Mouse (Mus musculus): ENCODE data around the gene Cdkn1a. TPM values are rescaled to one million over a fixed set of nuclear protein-coding genes. Genes with fewer than 3 reads are reported as not detected.

The Cdkn1a gene
- polyA plus RNA-seq, 1 experiment from 2014 or later: 28.3 TPM

DNA sequence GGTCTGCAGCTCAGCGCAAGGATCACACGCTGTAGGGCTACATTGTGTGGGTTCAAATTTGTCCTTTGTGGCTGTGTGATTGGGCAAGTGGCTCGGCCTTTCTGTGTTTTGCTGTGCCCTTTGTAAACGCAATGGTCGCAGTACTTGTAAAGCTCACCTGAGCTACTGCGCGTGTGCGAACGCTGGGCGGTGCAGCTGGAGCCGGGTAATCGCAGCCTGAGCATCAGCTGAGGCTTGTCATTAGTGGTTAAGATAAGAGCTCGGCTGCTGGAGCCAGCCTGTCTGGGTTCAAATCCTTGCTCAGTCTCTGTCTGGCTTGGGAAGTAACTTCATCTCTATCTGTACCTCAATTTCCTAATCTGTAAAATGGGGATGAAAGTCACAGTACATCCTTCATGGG is 16.7 kb upstream of the Cdkn1a start:
- no peaks in the 10 kb centered on the region for H3K9me3 ChIP-seq
- H3K27ac ChIP-seq: no peak overlapping the region
- H3K9ac ChIP-seq: no peak overlapping the region
- 63% methylated on average over 13 of the region's 13 CpGs for WGBS
- peaks cover 31% of the 10 kb centered on the region for H3K4me1 ChIP-seq
- no peak for ATAC-seq (ENCODE audit: borderline replicate concordance, extremely low read depth, low FRiP score, low TSS enrichment)
- H3K36me3 ChIP-seq: no peaks in the 10 kb centered on the region
- H3K4me3 ChIP-seq: no peak overlapping the region
- H3K4me2 ChIP-seq: no peak overlapping the region
- no peaks in the 10 kb centered on the region for H3K27me3 ChIP-seq

DNA sequence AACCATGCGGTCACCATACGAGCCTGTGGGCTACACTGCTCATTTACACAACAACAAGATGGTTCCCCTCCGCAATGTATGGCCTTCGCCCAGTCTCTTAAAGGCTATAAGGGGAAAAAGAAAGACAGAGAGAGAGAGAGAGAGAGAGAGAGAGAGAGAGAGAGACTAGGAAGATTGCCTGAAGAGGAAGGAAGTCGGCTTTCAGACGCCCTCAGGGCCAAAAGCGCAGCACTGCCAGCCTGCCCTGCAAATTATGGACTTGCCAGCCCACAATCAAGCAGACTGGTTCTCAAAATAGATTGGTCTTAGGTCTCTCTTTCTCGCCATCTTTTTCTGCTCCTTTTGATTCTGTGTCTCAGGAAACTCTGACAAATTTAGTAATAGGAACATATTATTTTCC is 14.5 kb upstream of the Cdkn1a start:
- peaks cover 27% of the 10 kb centered on the region for H3K4me1 ChIP-seq
- H3K4me3 ChIP-seq: no peak overlapping the region
- H3K4me2 ChIP-seq: no peak overlapping the region
- no peaks in the 10 kb centered on the region for H3K36me3 ChIP-seq
- ATAC-seq (ENCODE audit: borderline replicate concordance, extremely low read depth, low FRiP score, low TSS enrichment): no peak
- WGBS: 85% methylated on average over 8 of the region's 8 CpGs
- H3K27me3 ChIP-seq: peaks cover 13% of the 10 kb centered on the region
- no peaks in the 10 kb centered on the region for H3K9me3 ChIP-seq
- no peak overlapping the region for H3K27ac ChIP-seq
- no peak overlapping the region for H3K9ac ChIP-seq

DNA sequence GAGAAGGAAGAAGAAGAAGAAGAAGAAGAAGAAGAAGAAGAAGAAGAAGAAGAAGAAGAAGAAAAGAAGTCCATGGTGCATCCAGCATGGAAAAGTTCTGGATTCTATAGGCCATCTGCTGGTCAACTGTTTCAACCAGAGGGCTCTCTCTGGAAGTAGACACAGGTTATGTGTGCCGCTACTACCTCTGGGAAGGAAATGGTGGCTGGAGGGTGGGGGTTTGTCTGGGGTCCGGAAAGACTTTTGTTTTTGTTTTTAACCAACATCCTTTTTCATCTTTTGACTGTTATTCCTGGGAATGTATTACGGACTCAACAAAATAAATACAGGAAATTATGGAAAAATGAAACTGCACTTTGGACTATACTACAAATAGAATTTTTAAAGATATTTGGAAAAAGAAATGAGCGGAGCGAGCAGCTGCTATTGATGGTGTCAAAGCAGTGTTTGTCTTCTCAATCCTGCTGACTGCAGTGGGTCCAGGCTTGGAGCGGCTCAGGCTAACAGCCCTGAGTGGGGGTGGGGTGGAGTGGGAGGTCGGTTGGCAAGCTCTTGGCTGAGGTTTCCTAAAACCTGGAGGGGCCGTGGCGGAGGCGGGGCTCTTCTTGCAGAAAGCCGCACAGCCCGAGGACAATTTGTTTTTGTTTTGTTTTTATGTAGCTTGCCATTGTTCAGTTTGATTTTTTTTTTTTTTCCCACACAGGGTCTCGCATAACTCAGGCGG is 12.8 kb upstream of the Cdkn1a start:
- Histone ChIP-seq H3K27me3 (peaks cover 25% of the 10 kb centered on the region), H3K36me3 (no peaks in the 10 kb centered on the region), H3K27ac (no peak overlapping the region), H3K9ac (no peak overlapping the region; the same call in 1 of the 2 replicates), H3K9me3 (no peaks in the 10 kb centered on the region), H3K4me3 (peak overlapping the region; percentile 34), H3K4me1 (peaks cover 30% of the 10 kb centered on the region), H3K4me2 (peak overlapping the region; percentile 57)
- 9% methylated on average over 14 of the region's 14 CpGs for WGBS
- ATAC-seq (ENCODE audit: borderline replicate concordance, extremely low read depth, low FRiP score, low TSS enrichment): no peak; the same call in 1 of the 2 replicates

DNA sequence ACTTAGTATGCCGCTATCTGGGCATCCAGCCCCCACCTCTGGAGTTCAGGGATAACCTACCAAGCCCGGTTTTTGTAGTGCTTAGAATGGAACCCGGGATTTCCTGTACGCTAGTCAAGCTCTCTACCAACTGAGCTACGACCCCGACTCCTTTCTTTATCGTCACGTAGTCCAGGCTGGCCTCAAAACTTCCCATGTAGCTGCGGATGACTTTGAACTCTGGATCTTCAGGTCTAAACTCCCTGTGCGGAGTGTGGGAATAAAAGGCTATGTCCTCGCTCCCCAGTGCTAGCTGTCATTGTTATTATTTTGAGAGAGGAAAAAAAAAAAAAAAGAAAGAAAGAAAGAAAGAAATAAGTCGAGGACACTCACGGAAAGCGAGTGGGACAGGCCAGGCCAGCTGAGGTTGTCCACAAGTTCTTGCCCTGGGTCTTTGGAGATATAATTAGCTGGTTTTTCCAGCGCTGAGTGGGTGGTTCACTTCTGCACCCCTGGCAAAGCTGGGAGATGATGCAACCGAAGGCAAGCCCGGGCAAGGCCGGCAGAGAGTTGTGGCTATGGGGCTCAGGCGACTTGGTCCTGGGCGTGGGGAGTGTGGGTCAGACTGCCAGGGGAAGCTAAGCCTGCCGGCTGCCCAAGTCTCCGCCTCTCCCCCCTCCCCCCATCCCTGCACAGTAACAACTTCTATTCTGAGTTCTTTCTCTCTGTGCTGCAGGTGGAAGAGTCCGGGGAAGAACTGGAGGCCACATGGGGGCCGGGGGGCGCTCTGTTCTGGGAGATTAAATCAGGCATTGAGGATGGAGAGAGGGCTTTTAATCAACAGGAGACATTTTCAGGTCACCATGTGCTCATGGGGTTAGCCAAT is 12.0 kb upstream of the Cdkn1a start:
- Histone ChIP-seq H3K27ac (no peak overlapping the region), H3K27me3 (peaks cover 25% of the 10 kb centered on the region), H3K4me2 (peak overlapping the region; percentile 57), H3K4me1 (peaks cover 27% of the 10 kb centered on the region), H3K9ac (no peak overlapping the region; the same call in 1 of the 2 replicates), H3K4me3 (peak overlapping the region; percentile 34), H3K9me3 (no peaks in the 10 kb centered on the region), H3K36me3 (no peaks in the 10 kb centered on the region)
- ATAC-seq (ENCODE audit: borderline replicate concordance, extremely low read depth, low FRiP score, low TSS enrichment): peak; percentile 55; the same call in 1 of the 2 replicates
- 8% methylated on average over 25 of the region's 25 CpGs for WGBS

DNA sequence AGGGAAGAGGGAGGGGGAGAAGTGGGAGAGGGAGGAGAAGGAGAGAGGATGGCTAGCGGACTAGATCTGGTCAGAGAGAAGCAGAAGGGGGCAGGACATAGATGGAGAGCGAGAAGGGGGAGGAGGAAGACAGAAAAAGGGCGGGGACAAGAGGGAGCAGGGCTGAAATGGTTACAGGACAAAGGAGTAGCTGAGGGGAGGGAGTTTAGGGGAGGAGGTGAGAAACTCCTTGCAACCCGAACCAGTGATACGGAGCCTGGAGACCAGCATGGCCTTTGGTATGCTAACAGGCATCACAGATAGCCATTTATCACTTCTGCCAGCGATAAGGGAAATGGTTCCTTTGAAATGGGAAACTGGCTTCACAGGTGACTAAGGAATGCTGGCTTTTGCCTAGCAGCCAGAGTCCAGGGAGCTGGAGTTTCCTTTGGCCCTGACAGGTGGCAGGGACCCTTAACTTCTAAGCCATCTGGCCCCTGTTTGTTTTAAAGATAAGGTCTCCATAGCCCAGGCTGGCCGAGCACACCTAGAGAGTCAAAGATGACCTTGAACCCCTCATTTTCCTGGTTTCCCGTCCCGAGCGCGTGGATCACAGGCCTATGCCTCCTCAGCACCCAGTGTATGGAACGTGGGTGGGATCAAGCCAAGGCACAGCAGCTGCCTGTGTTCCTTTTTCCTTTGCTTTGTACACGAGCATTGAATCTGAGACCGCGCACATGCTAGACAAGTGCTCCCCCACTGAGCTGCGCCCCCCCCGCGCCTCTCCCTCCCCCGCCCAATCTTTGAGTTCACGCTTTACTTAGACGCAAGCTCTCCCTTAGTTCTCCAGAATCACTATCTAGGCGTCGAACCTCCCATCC is 9.8 kb upstream of the Cdkn1a start:
- no peaks in the 10 kb centered on the region for H3K36me3 ChIP-seq
- peaks cover 27% of the 10 kb centered on the region for H3K4me1 ChIP-seq
- no peaks in the 10 kb centered on the region for H3K9me3 ChIP-seq
- H3K27me3 ChIP-seq: peaks cover 25% of the 10 kb centered on the region
- WGBS: 6% methylated on average over 23 of the region's 23 CpGs
- 0 out of 2 replicates have a peak overlapping the region, but pooled peaks have one; percentile 2 for H3K4me3 ChIP-seq
- ATAC-seq (ENCODE audit: borderline replicate concordance, extremely low read depth, low FRiP score, low TSS enrichment): 0 out of 2 replicates have a peak, but pooled peaks have one; percentile 39
- H3K27ac ChIP-seq: no peak overlapping the region
- peak overlapping the region; percentile 32 for H3K4me2 ChIP-seq
- no peak overlapping the region for H3K9ac ChIP-seq

DNA sequence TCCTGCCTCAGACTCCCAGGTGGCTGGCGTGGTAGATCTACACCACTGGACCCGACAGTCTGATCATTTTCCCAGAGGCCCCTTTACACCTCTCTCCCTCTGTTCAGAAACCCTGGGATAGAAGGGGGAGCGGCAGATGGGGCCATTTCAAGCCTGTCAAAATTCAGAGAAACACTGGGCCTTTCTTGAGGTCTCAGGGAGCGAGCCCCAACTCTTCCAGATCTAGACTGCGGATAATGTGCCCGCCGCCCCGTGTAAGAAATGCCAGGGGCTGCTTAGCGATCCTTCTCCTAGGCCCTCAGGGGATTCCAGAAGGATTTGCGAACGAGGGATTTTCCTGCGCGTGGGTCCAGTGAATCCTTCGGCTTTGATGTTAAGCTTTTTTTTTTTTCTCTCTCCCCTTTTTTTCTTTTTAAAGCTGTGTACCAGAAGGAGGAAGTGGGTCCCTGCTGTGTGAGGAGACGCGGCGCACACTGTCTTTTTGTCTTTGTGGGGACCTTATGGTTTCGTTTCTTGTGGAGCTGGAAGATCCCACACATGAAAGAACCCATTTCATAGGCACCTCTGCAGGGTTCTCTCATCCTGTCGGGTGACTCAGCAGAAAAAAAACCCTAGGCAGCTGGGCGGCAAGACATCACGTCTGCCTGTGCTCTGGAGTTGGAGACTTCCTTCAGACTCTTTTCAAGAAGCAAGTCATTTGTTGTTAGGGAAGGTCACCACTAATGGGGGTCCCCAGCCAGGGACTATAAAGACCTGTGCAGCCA is 9.0 kb upstream of the Cdkn1a start:
- 11% methylated on average over 21 of the region's 21 CpGs for WGBS
- Histone ChIP-seq H3K27me3 (peaks cover 25% of the 10 kb centered on the region), H3K9me3 (no peaks in the 10 kb centered on the region), H3K4me2 (peak overlapping the region; percentile 32), H3K36me3 (no peaks in the 10 kb centered on the region), H3K4me1 (peaks cover 27% of the 10 kb centered on the region), H3K9ac (no peak overlapping the region), H3K27ac (no peak overlapping the region), H3K4me3 (0 out of 2 replicates have a peak overlapping the region, but pooled peaks have one; percentile 2)
- no peak; the same call in 1 of the 2 replicates for ATAC-seq (ENCODE audit: borderline replicate concordance, extremely low read depth, low FRiP score, low TSS enrichment)

DNA sequence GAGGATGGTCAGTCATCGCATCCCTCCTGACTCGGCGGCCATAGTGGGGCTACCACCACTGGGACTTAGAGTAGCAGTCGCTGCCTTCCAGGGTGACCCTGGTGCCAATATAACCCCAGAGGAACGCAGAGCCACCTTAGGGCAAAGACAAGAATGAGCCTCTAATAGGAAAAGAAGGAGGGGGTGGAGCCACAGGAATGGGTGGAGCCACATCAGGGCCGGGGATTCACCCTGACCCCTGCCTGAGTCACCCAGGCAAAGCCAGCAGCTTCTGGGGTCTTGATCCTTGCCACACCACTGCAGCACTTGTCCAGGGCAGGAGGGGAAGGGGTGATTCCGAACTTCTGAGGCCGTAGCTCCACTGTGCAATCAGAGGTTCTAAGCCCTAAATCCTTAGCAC is 7.2 kb upstream of the Cdkn1a start:
- Histone ChIP-seq H3K4me1 (peaks cover 19% of the 10 kb centered on the region), H3K27me3 (peaks cover 25% of the 10 kb centered on the region), H3K36me3 (no peaks in the 10 kb centered on the region), H3K9ac (no peak overlapping the region), H3K9me3 (no peaks in the 10 kb centered on the region), H3K4me3 (no peak overlapping the region), H3K4me2 (no peak overlapping the region), H3K27ac (no peak overlapping the region)
- ATAC-seq (ENCODE audit: borderline replicate concordance, extremely low read depth, low FRiP score, low TSS enrichment): no peak
- WGBS: 89% methylated on average over 8 of the region's 8 CpGs

DNA sequence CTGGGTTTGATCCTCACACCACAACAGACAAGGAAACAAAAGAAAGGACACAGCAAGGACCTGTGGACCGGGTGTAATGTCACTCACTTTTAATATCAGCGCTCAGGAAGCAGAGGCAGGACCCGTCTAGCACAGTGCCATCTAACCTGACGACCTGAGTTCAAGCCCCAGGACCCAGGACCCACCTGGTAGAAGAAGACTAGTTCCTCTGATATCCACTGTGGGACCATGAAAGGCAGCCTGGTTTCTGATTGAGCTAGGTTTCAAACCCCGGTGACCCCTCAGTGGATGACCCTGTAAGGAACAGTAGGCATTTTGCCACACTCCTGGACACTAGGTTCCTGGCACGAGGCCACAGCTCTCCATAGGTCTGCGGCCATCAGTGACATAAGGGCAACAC is 6.1 kb upstream of the Cdkn1a start:
- Histone ChIP-seq H3K4me1 (peaks cover 13% of the 10 kb centered on the region), H3K4me3 (no peak overlapping the region), H3K4me2 (no peak overlapping the region), H3K27me3 (peaks cover 22% of the 10 kb centered on the region), H3K9ac (no peak overlapping the region), H3K9me3 (no peaks in the 10 kb centered on the region), H3K36me3 (no peaks in the 10 kb centered on the region), H3K27ac (no peak overlapping the region)
- no peak for ATAC-seq (ENCODE audit: borderline replicate concordance, extremely low read depth, low FRiP score, low TSS enrichment)
- 80% methylated on average over 7 of the region's 7 CpGs for WGBS

DNA sequence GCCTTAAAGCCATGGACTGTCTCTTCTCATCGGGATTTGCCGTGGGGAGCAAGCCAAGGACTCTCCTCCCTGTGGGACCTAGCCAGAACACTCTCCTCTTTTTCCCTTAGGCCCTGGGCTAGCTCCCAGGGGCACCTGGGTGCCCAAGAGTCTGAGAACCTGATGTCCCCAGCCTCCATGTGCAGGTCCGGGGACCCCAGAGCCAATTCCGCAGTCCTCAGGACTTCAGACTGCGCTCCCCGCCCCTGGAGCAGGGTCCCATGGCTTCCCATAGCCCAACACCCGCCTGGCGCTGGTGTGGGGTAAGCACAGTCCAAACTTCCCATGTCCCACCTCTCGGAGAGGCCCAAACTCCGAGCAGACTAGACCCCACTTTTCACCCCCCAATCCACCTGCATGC is 5.5 kb upstream of the Cdkn1a start:
- WGBS: 79% methylated on average over 10 of the region's 10 CpGs
- ATAC-seq (ENCODE audit: borderline replicate concordance, extremely low read depth, low FRiP score, low TSS enrichment): no peak
- Histone ChIP-seq H3K36me3 (no peaks in the 10 kb centered on the region), H3K9me3 (no peaks in the 10 kb centered on the region), H3K4me1 (peaks cover 13% of the 10 kb centered on the region), H3K9ac (no peak overlapping the region), H3K4me3 (no peak overlapping the region), H3K4me2 (no peak overlapping the region), H3K27ac (no peak overlapping the region), H3K27me3 (peaks cover 21% of the 10 kb centered on the region)

DNA sequence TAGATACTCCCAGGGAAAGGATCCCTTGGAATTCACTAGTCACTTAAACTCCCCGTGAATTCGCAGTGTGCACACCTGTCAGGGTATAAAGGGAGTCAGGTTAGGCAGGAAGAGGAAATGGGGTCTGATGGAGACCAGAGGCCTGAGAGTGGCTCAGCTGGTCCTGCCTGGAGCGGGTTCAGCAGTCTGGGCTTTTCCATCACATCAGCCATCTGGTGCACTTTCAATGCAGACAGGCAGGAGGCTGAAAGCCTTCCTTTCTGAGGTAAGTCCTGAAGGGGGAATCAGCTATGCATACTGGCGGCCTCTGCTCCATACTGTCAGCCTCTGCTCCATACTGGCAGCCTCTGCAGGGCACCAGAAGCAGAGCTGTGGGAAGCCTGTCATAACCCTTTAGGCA is 3.9 kb upstream of the Cdkn1a start:
- Histone ChIP-seq H3K27me3 (peaks cover 6% of the 10 kb centered on the region), H3K4me2 (no peak overlapping the region), H3K9me3 (no peaks in the 10 kb centered on the region), H3K36me3 (no peaks in the 10 kb centered on the region), H3K27ac (no peak overlapping the region), H3K4me1 (peaks cover 14% of the 10 kb centered on the region), H3K4me3 (no peak overlapping the region), H3K9ac (no peak overlapping the region)
- WGBS: 62% methylated on average over 4 of the region's 4 CpGs
- no peak for ATAC-seq (ENCODE audit: borderline replicate concordance, extremely low read depth, low FRiP score, low TSS enrichment)
